Mouse (Mus musculus) kidney, adult 18-20 months (tissue): ENCODE results near the gene Tnfrsf13b.
"Not testable (repeated sequence)": the region's sequence is repeated elsewhere in the genome, so short reads cannot be mapped to it uniquely, and the experiment has no call there.

Experiments
- DNase-seq: peaks from one replicate; pipeline ENCODE4 v3.0.0; 2021

The Tnfrsf13b gene

GRCm38 (mm10) chr11:61129305-61129704, 2.8 kb downstream of the Tnfrsf13b start:
- DNase-seq = no peak

- DNase-seq = not testable (repeated sequence)
Measured at GRCm38 (mm10) chr11:61130646-61131045, 4.1 kb downstream of the Tnfrsf13b start.

GRCm38 (mm10) chr11:61132943-61133342, 6.4 kb downstream of the Tnfrsf13b start:
- DNase-seq = no peak

GRCm38 (mm10) chr11:61141693-61142092, 15.1 kb downstream of the Tnfrsf13b start:
- DNase-seq = no peak

- DNase-seq = no peak
Measured at GRCm38 (mm10) chr11:61142262-61142661, 15.7 kb downstream of the Tnfrsf13b start.

GRCm38 (mm10) chr11:61142941-61143530, 16.5 kb downstream of the Tnfrsf13b start:
- DNase-seq = no peak

- no peak for DNase-seq
Measured at GRCm38 (mm10) chr11:61143564-61144469, 17.3 kb downstream of the Tnfrsf13b start.

- DNase-seq = no peak
Measured at GRCm38 (mm10) chr11:61145551-61145950, 19.0 kb downstream of the Tnfrsf13b start.

GRCm38 (mm10) chr11:61146645-61147299, 20.2 kb downstream of the Tnfrsf13b start:
- DNase-seq = peak; percentile 10

GRCm38 (mm10) chr11:61147300-61147683, 20.7 kb downstream of the Tnfrsf13b start:
- DNase-seq = peak; percentile 6

- DNase-seq = no peak
Measured at GRCm38 (mm10) chr11:61150233-61151001, 23.9 kb downstream of the Tnfrsf13b start.

GRCm38 (mm10) chr11:61155727-61156126, 29.2 kb downstream of the Tnfrsf13b start:
- DNase-seq = peak; percentile 14

GRCm38 (mm10) chr11:61158141-61158540, 31.6 kb downstream of the Tnfrsf13b start:
- DNase-seq = no peak

- no peak for DNase-seq
Measured at GRCm38 (mm10) chr11:61159796-61160732, 33.5 kb downstream of the Tnfrsf13b start.

GRCm38 (mm10) chr11:61161121-61161520, 34.6 kb downstream of the Tnfrsf13b start:
- DNase-seq = no peak

GRCm38 (mm10) chr11:61162776-61163175, 36.2 kb downstream of the Tnfrsf13b start:
- no peak for DNase-seq

GRCm38 (mm10) chr11:61163341-61163740, 36.8 kb downstream of the Tnfrsf13b start:
- DNase-seq = no peak

- no peak for DNase-seq
Measured at GRCm38 (mm10) chr11:61164366-61164765, 37.8 kb downstream of the Tnfrsf13b start.

GRCm38 (mm10) chr11:61164881-61165280, 38.3 kb downstream of the Tnfrsf13b start:
- DNase-seq = no peak

GRCm38 (mm10) chr11:61170184-61170583, 43.6 kb downstream of the Tnfrsf13b start:
- DNase-seq = no peak

- not testable (repeated sequence) for DNase-seq
Measured at GRCm38 (mm10) chr11:61173477-61173876, 46.9 kb downstream of the Tnfrsf13b start.
